Mouse (Mus musculus) stomach, embryonic 16.5 days (tissue): Measurements from ENCODE around the gene Arhgdia. TPM values are rescaled to one million over a fixed set of nuclear protein-coding genes. Genes with fewer than 3 reads are reported as not detected.
"Not testable (repeated sequence)": the region's sequence is repeated elsewhere in the genome, so short reads cannot be mapped to it uniquely, and the experiment has no call there.

Source experiments
- ATAC-seq: fragments of 200-750 bp; cut with Nextera tagmentation; 2 replicates; pipeline ENCODE4 v1.8.0; 2017; ENCODE audit warnings: moderate number of reproducible peaks, moderate TSS enrichment; ENCODE audit not compliant: insufficient read depth, low FRiP score
- H3K27ac ChIP-seq: fragments of 300-500 bp; sonication (generic); 2 replicates; pipeline ENCODE4 v1.5.1; 2014; ENCODE audit warnings: low read length
- H3K27me3 ChIP-seq: fragments of 300-500 bp; sonication (generic); 2 replicates; pipeline ENCODE4 v1.6.1; 2014; ENCODE audit warnings: low read length, control low read depth, mixed read lengths; ENCODE audit not compliant: control insufficient read depth, insufficient read depth
- H3K36me3 ChIP-seq: fragments of 300-500 bp; sonication (generic); 2 replicates; pipeline ENCODE4 v1.6.1; 2014; ENCODE audit warnings: low read length; ENCODE audit not compliant: control insufficient read depth, insufficient read depth
- H3K4me1 ChIP-seq: fragments of 300-500 bp; sonication (generic); 2 replicates; pipeline ENCODE4 v1.6.1; 2014; ENCODE audit warnings: low read length, control low read depth, mixed read lengths; ENCODE audit not compliant: control insufficient read depth, insufficient read depth
- H3K4me2 ChIP-seq: fragments of 300-500 bp; sonication (generic); 2 replicates; pipeline ENCODE4 v1.6.1; 2014; ENCODE audit warnings: low read depth, low read length, mixed read lengths
- H3K4me3 ChIP-seq: fragments of 300-500 bp; sonication (generic); replicated peaks from 2 replicates; pipeline ENCODE4 v1.5.1; 2014; ENCODE audit warnings: mild to moderate bottlenecking, low read length
- H3K9ac ChIP-seq: fragments of 300-500 bp; sonication (generic); 2 replicates; pipeline ENCODE4 v1.6.1; 2014; ENCODE audit warnings: low read length
- H3K9me3 ChIP-seq: fragments of 300-500 bp; sonication (generic); replicated peaks from 2 replicates; pipeline ENCODE4 v1.6.1; 2016; ENCODE audit warnings: low read length, control low read depth; ENCODE audit not compliant: control insufficient read depth
- WGBS: fragments of 180-500 bp; shearing (Covaris S2); extraction: QIAGEN DNeasy Blood & Tissue Kit; methylation state at CpG from one replicate; pipeline ENCODE4 v1.1.7; 2014; 5-methylcytosine and 5-hydroxymethylcytosine counted together
- polyA plus RNA-seq: library from polyadenylated mRNA; unstranded; fragments of >200 nt; fragmentation: Nextera tagmentation; extraction: Ambion mirVana; gene quantifications from 2 replicates; pipeline ENCODE4 v1.2.1, GENCODE M21; 2015

Arhgdia gene
- polyA plus RNA-seq, 1 experiment from 2014 or later, result 543 TPM

DNA sequence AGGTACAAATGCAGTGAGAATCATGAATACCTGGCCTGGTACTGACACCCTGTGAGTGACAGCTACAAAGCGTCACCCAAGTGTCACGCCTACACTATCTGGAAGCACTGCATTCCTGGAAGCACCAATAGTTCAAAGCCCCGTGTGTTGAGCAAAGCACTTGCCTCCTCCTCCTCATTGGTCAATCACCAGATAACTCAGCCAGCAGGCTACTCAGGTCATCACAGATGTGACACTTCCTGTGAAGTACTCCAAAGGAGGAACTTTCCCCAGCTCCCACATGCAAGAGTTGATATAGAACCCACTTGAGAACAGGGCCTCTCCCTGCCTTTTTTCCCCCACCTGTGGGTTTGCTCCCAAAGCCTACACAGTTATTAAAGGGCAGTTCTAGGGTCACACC, 10.3 kb downstream of the Arhgdia start:
- H3K36me3 ChIP-seq, result peaks cover 25% of the 10 kb centered on the region
- H3K9me3 ChIP-seq, result no peaks in the 10 kb centered on the region
- H3K27me3 ChIP-seq, result no peaks in the 10 kb centered on the region
- peak overlapping the region; percentile 89 for H3K4me2 ChIP-seq
- WGBS, result 54% methylated on average over 3 of the region's 3 CpGs
- peak overlapping the region; percentile 98 for H3K4me3 ChIP-seq
- ATAC-seq, result no peak
- H3K27ac ChIP-seq, result 0 out of 2 replicates have a peak overlapping the region, but pooled peaks have one; percentile 34
- H3K4me1 ChIP-seq, result peaks cover 18% of the 10 kb centered on the region
- peak overlapping the region; percentile 95 for H3K9ac ChIP-seq

DNA sequence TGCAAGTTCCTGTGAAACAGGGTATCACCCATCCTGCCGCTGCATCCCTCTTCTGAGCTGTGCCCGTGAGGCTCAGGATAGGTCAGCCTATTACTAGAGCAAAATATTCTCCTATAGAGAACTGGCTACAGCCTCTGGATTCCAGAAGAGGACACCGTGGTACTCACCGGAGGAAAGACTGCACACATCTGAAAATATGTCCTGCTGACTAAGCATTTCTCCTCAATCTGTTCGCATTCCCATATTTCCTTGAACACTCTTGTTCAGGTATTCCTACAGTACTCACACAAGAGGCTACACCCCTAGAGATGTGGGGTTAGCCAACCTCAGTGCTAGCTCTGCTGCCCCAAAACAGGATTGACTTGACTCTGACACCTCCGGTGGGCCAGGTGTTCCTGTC, 13.1 kb downstream of the Arhgdia start:
- Histone ChIP-seq H3K27ac (no peak overlapping the region), H3K36me3 (peaks cover 25% of the 10 kb centered on the region), H3K9me3 (no peaks in the 10 kb centered on the region), H3K4me3 (no peak overlapping the region), H3K4me1 (peaks cover 11% of the 10 kb centered on the region), H3K27me3 (no peaks in the 10 kb centered on the region), H3K9ac (no peak overlapping the region), H3K4me2 (no peak overlapping the region)
- no peak for ATAC-seq
- 90% methylated on average over 6 of the region's 6 CpGs for WGBS

DNA sequence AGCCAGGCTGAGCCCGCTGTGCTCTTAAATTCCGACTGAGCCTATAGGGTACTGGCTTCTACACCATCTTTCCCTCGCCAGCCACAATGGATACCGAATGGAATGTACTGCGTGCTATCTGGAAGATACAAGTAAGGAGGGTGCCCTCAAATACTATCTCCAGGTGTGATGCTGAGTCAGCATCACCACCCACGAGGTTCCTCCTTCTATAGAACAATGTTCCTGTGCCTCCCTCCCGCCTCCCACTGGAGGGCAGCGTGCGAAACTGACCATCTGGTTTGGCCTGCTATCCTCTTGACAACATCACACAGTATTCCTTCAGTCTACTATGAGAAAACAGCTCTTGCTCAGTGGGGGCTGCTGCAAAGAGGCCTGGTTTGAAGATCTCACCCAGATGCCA, 16.3 kb downstream of the Arhgdia start:
- no peak overlapping the region for H3K9ac ChIP-seq
- 85% methylated on average over 9 of the region's 9 CpGs for WGBS
- no peaks in the 10 kb centered on the region for H3K27me3 ChIP-seq
- H3K36me3 ChIP-seq, result peaks cover 45% of the 10 kb centered on the region
- H3K4me1 ChIP-seq, result no peaks in the 10 kb centered on the region
- H3K4me2 ChIP-seq, result no peak overlapping the region
- H3K9me3 ChIP-seq, result no peaks in the 10 kb centered on the region
- no peak for ATAC-seq
- no peak overlapping the region for H3K4me3 ChIP-seq
- no peak overlapping the region for H3K27ac ChIP-seq

DNA sequence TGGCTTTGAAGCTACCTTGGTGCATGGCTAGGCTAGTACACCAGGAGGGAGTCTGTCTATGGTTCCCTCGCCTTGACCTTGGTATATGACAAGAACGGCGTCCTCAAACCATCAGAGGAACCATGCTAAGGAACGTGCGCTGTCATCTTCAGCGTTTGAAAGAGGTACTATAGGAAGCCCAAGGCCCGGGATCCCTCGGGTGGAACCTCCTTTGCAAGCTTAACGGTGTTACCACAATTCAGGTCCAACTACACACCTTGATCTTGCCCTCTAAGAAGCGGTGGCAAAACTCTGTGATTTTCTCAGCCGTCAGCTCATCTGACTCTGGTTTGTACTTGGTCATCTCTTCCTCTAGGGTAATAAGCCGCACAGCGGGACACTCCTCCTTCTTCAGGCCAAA, 18.5 kb downstream of the Arhgdia start:
- Histone ChIP-seq H3K27ac (no peak overlapping the region), H3K4me2 (no peak overlapping the region), H3K36me3 (peaks cover 52% of the 10 kb centered on the region), H3K9me3 (no peaks in the 10 kb centered on the region), H3K9ac (no peak overlapping the region), H3K27me3 (no peaks in the 10 kb centered on the region), H3K4me3 (no peak overlapping the region), H3K4me1 (no peaks in the 10 kb centered on the region)
- WGBS, result 94% methylated on average over 13 of the region's 13 CpGs
- ATAC-seq, result no peak

- no peak overlapping the region for H3K4me3 ChIP-seq
- no peaks in the 10 kb centered on the region for H3K4me1 ChIP-seq
- WGBS, result 89% methylated on average over 13 of the region's 13 CpGs
- H3K9ac ChIP-seq, result no peak overlapping the region
- H3K27ac ChIP-seq, result no peak overlapping the region
- H3K27me3 ChIP-seq, result no peaks in the 10 kb centered on the region
- peaks cover 40% of the 10 kb centered on the region for H3K36me3 ChIP-seq
- ATAC-seq, result no peak
- no peak overlapping the region for H3K4me2 ChIP-seq
- H3K9me3 ChIP-seq, result no peaks in the 10 kb centered on the region
These were observed 20.3 kb downstream of the Arhgdia start for GRCm38 (mm10) chr11:120560952-120561728.

DNA sequence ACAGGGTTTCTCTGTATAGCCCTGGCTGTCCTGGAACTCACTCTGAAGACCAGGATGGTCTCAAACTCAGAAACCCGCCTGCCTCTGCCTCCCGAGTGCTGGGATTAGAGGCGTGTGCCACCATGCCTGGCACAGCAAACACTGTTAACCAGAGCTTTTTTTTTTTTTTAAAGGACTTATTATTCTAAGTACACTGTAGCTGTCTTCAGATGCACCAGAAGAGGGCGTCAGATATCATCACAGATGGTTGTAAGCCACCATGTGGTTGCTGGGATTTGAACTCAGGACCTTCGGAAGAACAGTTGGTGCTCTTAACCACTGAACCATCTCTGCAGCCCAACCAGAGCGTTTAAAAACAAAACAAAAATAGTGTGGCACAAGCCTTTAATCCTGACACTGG, 22.6 kb downstream of the Arhgdia start:
- not testable (repeated sequence) for H3K27ac ChIP-seq, ATAC-seq, H3K9ac ChIP-seq, H3K4me3 ChIP-seq, H3K9me3 ChIP-seq, H3K4me1 ChIP-seq, H3K4me2 ChIP-seq, H3K27me3 ChIP-seq
- 86% methylated on average over 6 of the region's 6 CpGs for WGBS
- H3K36me3 ChIP-seq, result peaks cover 40% of the 10 kb centered on the region

GRCm38 (mm10) chr11:120555260-120555659, 26.2 kb downstream of the Arhgdia start:
- H3K4me3 ChIP-seq, result no peak overlapping the region
- H3K4me2 ChIP-seq, result no peak overlapping the region
- H3K4me1 ChIP-seq, result peaks cover 2% of the 10 kb centered on the region; the same call in 1 of the 2 replicates
- H3K36me3 ChIP-seq, result peaks cover 13% of the 10 kb centered on the region
- no peak overlapping the region for H3K9ac ChIP-seq
- H3K9me3 ChIP-seq, result no peaks in the 10 kb centered on the region
- H3K27ac ChIP-seq, result no peak overlapping the region
- 83% methylated on average over 2 of the region's 2 CpGs for WGBS
- ATAC-seq, result no peak
- no peaks in the 10 kb centered on the region for H3K27me3 ChIP-seq

DNA sequence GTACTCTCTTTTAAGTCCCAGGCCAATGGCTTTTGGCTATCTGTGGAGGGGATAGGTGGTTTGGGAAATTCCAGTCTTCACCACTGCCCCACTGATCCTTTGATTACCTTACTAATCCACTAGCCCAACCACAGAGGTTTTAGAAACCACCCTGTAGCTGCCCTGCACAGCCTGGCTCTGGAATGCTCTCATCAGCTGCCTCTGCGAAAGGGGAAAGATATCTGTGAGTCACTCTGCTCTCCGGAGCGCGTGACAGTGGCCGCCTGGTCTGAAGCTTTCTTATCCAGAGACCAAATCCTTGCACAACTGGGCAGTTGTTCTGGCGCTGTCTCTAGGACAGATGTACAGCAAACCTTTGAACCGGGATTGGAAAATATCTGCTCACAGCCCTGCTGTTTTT, 26.6 kb downstream of the Arhgdia start:
- no peak overlapping the region for H3K4me2 ChIP-seq
- H3K27ac ChIP-seq, result no peak overlapping the region
- no peaks in the 10 kb centered on the region for H3K27me3 ChIP-seq
- ATAC-seq, result no peak
- no peaks in the 10 kb centered on the region for H3K9me3 ChIP-seq
- peaks cover 6% of the 10 kb centered on the region for H3K4me1 ChIP-seq
- H3K9ac ChIP-seq, result no peak overlapping the region
- peaks cover 8% of the 10 kb centered on the region for H3K36me3 ChIP-seq
- 75% methylated on average over 7 of the region's 7 CpGs for WGBS
- H3K4me3 ChIP-seq, result no peak overlapping the region

DNA sequence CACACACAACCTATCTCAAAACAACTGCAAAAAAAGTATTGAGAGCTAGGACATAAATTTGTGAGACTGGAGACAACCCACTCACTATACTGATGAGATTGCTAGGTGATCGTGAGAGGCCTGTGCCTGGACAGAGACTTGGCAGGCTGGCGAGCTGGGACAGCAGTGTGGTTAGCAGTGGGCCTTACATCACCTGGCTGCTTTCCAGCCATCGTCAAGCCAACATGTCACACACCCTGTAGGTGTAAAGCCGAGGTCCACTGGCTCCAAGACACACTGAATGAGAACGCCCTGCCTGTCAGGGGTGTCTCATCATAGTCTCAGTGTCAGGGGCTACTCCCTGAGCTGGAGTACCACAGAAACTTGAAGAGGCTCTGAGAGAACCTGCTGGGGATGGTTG, 28.7 kb downstream of the Arhgdia start:
- Histone ChIP-seq H3K4me2 (no peak overlapping the region), H3K27ac (no peak overlapping the region), H3K36me3 (no peaks in the 10 kb centered on the region), H3K9me3 (no peaks in the 10 kb centered on the region), H3K4me3 (no peak overlapping the region), H3K9ac (no peak overlapping the region), H3K4me1 (peaks cover 16% of the 10 kb centered on the region), H3K27me3 (no peaks in the 10 kb centered on the region)
- ATAC-seq, result no peak
- 67% methylated on average over 5 of the region's 5 CpGs for WGBS
